Mouse (Mus musculus): ENCODE data around the gene Elf4.

DNA sequence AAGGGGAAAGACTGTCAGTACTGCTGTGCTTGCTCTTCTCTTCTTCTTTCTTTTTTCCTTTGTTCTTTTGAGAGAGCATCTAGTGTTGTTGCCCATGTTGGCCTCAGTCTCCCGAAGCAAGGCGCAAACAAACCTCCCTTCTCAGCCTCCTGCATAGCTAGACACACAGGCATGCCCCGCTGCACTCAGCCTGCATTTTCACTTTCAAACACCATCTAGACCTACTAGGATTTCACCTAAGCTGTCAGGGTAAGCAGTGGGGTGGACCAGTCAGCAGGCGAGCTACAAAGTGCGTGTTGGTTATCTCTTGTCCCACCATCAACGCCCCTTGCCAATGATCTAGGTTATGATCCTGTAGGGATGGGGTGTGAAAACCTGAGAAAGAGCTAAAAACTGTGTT, 21.4 kb downstream of the Elf4 start:
- TF ChIP-seq CTCF (IDR thresholded peaks at IDR 0.05; ENCODE audit: low read depth) (no peak), EP300 (IDR thresholded peaks at IDR 0.05; ENCODE audit: low read depth) (no peak)
